Mouse (Mus musculus) G1E (cell line): ENCODE results near the gene Irs2.

Source experiments
- CTCF ChIP-seq: IDR thresholded peaks from 2 replicates; pipeline ENCODE4 v1.5.1; 2012; ENCODE audit warnings: low read depth, low read length, inconsistent platforms, mixed read lengths
- GATA1 ChIP-seq: IDR thresholded peaks from 2 replicates; pipeline ENCODE4 v1.6.1; 2012; ENCODE audit warnings: borderline replicate concordance, low read length, inconsistent platforms, mixed read lengths

GRCm38 (mm10) chr8:11007581-11008378, 478 bp downstream of the Irs2 start:
- TF ChIP-seq CTCF, result no peak
- no peak for TF ChIP-seq GATA1
